Mouse (Mus musculus) urinary bladder, adult 18-20 months (tissue): Measurements from ENCODE around the gene Carns1.

Experiments used
- DNase-seq, 2 experiments: peaks; one replicate each; pipeline ENCODE4 v3.0.0; 2022; ENCODE audit warnings: low spot score in 2 of 2, mixed read lengths in 2 of 2

The Carns1 gene

GRCm38 (mm10) chr19:4202149-4202548 lies 26.9 kb upstream of the Carns1 start:
- DNase-seq = no peak

GRCm38 (mm10) chr19:4201291-4201909 lies 26.1 kb upstream of the Carns1 start, which contains the start of gene Rad9a:
Rad9a (minus strand) TSS chr19:4201662.
- DNase-seq = peak; percentile 94

- DNase-seq = no peak
Observed at GRCm38 (mm10) chr19:4197180-4197579, 21.9 kb upstream of the Carns1 start.

DNA sequence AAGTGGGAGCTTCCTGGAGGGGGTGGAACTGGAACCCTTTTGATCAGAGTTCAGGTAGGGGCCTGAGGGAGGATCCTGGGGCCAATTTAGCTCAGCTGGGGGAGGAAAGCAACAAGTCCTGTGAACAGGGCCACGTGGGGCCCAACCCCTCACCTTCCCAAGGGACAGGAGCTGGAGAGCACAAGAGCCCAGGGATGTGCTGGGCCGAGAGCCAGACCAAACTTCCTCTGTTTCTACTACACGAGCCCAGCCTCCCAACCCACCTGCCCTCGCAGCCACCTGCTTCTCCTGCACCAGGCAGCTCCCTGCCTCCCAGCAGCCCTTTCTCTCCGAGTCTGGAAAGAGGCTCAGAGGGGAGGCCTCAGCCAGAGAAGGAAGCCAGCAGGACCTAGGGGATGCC lies 21.3 kb upstream of the Carns1 start:
- no peak for DNase-seq

GRCm38 (mm10) chr19:4196048-4196447 lies 20.8 kb upstream of the Carns1 start:
- DNase-seq = no peak

DNA sequence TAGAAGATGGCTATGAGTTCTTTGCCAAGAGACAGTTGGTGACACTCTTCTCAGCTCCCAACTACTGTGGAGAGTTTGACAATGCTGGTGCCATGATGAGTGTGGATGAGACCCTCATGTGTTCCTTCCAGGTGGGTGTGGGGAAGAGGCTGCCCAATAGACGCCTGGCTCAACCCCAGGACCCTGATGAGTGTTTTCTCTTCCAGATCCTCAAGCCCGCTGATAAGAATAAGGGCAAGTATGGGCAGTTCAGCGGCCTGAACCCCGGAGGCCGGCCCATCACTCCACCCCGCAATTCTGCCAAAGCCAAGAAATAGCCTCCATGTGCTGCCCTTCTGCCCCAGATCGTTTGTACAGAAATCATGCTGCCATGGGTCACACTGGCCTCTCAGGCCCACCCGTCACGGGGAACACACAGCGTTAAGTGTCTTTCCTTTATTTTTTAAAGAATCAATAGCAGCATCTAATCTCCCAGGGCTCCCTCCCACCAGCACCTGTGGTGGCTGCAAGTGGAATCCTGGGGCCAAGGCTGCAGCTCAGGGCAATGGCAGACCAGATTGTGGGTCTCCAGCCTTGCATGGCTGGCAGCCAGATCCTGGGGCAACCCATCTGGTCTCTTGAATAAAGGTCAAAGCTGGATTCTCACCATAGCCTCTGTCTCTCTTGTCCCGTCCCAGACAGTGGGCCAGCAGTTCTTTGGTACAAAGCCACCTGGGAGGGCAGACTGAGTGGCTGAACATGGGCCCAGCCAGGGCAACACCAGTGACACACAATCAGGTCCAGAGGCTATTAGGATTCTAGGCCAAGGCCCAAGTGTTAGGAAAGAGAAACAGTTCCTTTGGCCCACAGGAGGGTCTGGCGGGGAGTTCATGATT lies 19.7 kb upstream of the Carns1 start:
- no peak for DNase-seq

GRCm38 (mm10) chr19:4194021-4194724 lies 18.9 kb upstream of the Carns1 start:
- DNase-seq = no peak

- no peak for DNase-seq
Observed at GRCm38 (mm10) chr19:4193129-4193528, 17.9 kb upstream of the Carns1 start.

DNA sequence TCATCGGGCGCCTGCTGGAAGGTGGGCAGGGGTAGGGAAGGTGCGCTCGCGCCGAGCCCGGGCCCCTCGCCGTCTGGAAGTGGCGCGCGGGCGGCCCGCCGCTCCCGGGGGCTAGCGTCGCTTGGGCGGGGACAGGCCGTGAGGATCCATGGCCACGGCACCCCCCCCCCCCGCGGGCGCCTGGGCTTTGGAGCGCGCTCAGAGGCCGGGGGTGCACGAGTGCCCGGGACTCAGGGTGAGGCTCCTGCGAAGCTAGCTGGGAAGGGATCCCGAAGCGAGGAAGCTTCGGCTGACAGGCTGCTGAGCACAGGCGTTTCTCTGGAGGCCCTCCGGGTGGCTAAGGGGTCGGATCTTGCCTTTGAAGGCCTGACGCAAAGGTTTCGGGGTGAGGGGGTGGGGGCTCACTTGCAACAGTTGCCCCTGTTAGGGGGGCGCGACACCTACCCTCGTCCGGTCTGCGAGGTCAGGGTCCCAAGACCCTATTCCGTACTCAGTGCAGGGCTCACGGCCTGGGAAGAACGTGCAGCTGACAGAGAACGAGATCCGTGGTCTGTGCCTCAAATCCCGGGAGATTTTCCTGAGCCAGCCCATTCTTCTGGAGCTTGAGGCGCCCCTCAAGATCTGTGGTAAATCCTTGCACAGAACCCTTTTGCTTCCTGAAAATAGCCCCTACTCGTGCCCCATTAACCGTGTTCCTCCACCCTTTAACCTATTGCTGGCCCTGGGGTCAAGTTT lies 17.1 kb upstream of the Carns1 start:
- DNase-seq = no peak

DNA sequence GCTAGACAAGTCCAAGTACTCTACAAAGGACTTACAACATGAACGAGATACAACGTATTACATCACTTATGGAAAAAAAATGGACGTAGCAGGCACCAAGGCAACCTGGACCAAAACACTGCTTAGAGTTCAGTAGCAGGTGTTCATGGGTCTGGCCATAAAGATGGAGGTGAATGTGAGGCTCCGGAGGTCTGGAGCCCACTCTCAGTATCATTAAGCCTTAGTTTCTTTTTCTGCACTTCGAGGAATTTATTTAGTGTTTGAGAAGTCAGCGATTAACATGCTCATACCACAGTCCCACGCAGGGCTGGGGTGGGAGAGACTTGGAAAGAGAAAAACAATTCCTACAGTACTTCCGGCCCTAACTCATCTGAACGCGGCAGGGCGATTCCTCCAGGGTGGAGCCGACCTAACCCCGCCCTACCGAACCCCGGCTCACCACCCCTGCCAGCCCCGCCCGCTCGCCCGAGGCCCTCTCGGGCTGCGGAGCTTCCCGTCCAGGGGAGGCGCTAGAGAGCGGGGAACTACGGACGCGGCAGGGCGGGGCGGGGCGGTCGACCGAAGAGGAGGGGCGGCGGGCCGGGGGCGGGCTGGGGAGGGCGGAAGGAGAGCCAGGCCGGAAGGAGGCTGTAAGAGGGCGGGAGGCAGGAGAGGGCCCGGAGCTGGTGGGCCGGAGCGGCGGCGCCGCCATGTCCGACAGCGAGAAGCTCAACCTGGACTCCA lies 16.4 kb upstream of the Carns1 start, which contains the start of gene Ppp1ca:
TSS of gene Ppp1ca (plus strand) at position 538 of the 723 bp plus-strand sequence.
- DNase-seq = peak; percentile 90 to 93

DNA sequence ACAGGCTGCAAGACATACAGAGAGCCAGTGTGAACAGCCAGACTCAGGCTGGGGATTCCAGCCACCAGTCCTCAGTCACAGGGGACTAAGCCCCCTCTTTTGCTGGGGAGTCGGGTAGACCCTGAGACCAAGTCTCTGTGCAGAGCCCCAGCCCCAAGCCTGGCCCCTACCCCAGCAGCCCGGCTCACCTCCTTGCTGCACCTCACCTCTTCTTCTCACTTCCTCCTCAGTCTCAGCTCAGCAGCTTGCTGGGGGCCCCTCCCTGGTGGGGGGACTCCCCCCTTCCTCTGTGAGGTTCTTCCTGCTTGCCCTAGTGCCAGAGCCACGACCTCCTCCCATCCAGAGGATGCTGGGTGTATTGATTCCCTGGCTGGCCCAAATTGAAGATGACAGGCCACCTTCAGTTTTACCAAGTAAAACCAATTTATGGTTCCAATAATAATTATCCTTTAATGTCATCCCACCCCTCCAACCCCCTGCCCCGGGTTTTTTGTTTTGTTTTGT lies 15.6 kb upstream of the Carns1 start, which contains the start of gene Tbc1d10c:
TSS of gene Tbc1d10c (minus strand) at position 454 of the 504 bp plus-strand sequence.
- DNase-seq = no peak

DNA sequence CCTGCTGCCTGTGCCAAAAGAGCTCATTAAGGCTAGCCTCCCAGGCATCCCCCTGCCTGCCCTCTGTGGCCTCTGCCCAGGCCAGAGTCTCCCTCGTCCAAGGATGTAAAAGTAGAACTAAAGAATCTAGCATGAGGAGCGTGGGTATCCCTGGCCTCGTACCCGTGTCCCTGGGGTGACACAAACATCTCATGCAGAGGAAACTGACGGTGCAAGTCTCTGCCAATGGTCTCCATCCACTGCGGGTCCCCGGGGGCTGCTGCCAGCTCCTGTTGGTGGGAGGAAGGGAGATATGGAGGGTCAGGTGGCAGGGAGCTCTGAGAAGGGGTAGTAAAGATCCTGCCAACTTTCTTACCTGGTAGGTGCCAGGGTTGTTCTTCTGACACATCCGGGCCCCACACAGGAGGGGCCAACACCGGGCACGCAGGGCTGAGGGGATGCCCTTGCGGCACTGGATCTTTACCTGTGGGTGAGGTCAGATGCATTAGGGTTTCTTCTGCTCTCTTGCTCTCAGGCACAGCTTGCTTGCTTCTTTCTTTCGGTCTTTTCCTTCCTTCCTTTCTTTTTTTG lies 13.9 kb upstream of the Carns1 start:
- no peak for DNase-seq

- no peak for DNase-seq
Observed at GRCm38 (mm10) chr19:4187303-4187702, 12.0 kb upstream of the Carns1 start.

GRCm38 (mm10) chr19:4184976-4185975 lies 10.0 kb upstream of the Carns1 start:
- DNase-seq = no peak

DNA sequence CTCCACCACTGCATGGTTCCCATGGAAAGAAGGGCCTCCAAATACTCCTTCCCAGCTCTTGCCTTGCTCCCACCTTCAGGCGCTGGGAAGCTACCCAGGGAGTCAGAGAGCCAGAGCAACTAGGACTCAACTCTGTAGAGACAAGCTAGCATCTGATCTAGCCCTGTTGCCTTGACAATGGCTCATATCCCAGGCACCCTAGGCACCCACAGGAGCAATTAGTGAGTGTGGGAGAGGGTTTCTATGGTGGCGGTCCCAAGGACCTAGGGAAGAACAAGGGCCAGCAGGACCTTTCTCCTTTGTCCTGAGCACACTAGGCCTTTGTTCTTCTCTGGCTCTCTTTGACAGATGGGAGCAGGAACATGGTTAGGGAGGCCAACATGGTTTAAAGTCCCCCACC lies 8.4 kb upstream of the Carns1 start:
- DNase-seq = no peak

GRCm38 (mm10) chr19:4181892-4182291 lies 6.6 kb upstream of the Carns1 start:
- no peak for DNase-seq

GRCm38 (mm10) chr19:4180411-4180810 lies 5.1 kb upstream of the Carns1 start:
- no peak for DNase-seq

DNA sequence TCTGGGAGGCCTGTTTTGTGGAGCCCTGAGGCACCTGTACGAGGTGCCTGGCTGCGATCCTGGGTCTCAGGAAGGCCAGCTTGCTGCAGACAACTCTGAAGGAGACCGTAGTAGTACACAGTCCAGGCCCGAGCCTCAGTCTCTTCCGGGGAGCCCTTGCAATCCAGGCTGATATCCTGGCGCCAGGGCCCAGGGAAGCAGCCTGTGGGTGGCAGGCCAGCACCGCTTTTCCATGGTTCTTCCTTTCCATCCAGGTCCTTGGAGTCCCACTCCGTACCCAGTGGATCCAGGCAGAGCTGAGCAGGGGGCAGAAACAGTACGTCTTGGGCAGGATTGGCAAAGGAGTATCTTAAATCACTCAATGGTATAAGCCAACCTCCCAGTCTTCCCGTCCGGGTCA lies 2.4 kb downstream of the Carns1 start:
- DNase-seq = no peak
